Mouse (Mus musculus): Measurements from ENCODE around the gene Tpst1.

GRCm38 (mm10) chr5:130097837-130098236 lies 24.7 kb downstream of the Tpst1 start:
- TF ChIP-seq POLR2A (IDR thresholded peaks at IDR 0.05; ENCODE audit: borderline replicate concordance, insufficient read depth, low read length): no peak
- TF ChIP-seq CTCF (IDR thresholded peaks at IDR 0.05; ENCODE audit: borderline replicate concordance, insufficient read depth, low read depth, low read length): no peak
